Mouse (Mus musculus) small intestine, adult 2 months (tissue): ENCODE measurements around the gene Tmem81.
A peak's percentile ranks its signal among the peaks of the same experiment; 100 is the strongest.

Source experiments
- CTCF ChIP-seq: fragments of 200-500 bp; IDR thresholded peaks from 2 replicates; pipeline ENCODE4 v1.5.1; 2012; ENCODE audit warnings: low read depth, mild to moderate bottlenecking, control low read depth, inconsistent platforms, low read length, moderate library complexity, mixed read lengths; ENCODE audit not compliant: insufficient replicate concordance, insufficient read length; ENCODE audit errors: extremely low read depth
- POLR2A ChIP-seq: fragments of 200-500 bp; IDR thresholded peaks from 2 replicates; pipeline ENCODE4 v1.6.1; 2012; ENCODE audit warnings: low read depth, mild to moderate bottlenecking, control low read depth, inconsistent platforms, low read length, moderate library complexity

DNA sequence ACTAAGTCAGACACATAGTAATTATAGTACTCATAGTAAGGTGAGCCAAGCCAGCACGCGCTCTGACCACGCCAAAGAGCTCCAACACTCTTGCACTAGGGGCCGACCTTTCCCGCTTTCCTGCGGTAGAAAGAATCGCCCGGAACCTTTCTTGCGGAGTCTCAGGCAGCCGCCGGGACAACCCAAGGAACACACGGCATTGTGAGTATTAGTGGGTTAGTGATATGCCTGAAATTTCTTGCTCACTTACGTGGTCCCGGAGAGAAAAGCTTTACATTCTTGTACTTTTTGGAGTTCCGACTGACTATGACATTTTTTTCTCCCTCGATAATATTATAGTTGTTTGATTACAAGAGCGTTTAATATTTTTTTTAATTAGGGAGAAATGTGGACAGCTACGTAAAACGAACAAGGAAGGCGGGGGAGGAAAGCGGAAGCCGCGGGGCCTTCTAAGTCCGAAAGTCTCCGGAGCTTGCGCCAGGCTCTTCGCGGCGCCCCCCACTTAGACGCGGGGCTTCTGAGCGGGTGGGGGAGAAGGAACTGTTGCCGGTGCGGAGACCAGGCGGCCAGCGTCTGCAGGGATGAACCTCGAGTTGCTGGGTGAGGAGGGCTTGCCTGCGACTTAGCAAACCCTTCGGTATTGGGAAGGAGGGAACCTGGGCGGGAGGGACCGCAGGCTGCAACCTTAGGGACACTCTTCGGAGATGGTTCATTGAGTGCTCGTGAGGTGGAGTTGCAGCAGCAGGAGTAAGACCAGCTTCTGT is 28.9 kb upstream of the Tmem81 start, which contains the start of gene Rbbp5:
- TF ChIP-seq POLR2A: peak; percentile 46
- no peak for TF ChIP-seq CTCF
